Mouse (Mus musculus): ENCODE results near the gene Ptpn22. TPM values are rescaled to one million over a fixed set of nuclear protein-coding genes. Genes with fewer than 3 reads are reported as not detected.
"Not testable (repeated sequence)": the region's sequence is repeated elsewhere in the genome, so short reads cannot be mapped to it uniquely, and the experiment has no call there.

Ptpn22 gene
- total and polyA plus RNA-seq, 2 experiments from 2014 or later, result 0.31 to 0.40 TPM

DNA sequence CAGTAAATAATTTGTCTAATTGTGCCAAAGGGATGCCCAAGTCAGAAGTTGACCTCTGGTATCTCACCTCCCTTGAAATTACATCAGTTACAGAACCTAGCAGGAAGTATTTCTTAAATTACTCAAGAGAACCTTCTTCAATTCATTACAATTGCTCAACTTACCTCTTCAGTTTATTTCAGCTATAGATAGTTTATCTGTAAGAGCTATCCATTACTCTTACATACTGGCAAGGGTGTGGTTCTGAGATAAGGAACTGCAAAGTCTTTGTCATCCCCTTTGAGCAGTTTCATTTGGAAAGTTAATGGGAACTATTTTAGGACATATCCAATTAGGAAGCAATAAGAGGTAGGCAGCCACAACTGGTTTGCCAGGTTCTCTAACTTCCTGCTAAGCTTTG, 27.2 kb upstream of the Ptpn22 start, which contains the start of gene Bcl2l15:
Gene Bcl2l15, plus strand, starts transcription at position 176 of the 400 bp plus-strand sequence.
- H3K4me3 ChIP-seq (ENCODE audit: low read length), result no peak within 1 kb of the TSS
- DNase-seq (ENCODE audit: low spot score) (no peak), ATAC-seq (no peak)
- H3K4me1 ChIP-seq (ENCODE audit: insufficient read depth, low read length), result no peaks in the 10 kb centered on the region
- H3K27ac ChIP-seq, result no peak within 1 kb of the TSS
- H3K9me3 ChIP-seq (ENCODE audit: low read length), result no peaks in the 10 kb centered on the region
- no peak within 1 kb of the TSS for H3K4me2 ChIP-seq (ENCODE audit: low read depth, low read length)
- H3K9ac ChIP-seq (replicated peaks; ENCODE audit: low read length), result no peak within 1 kb of the TSS
- no peak for TF ChIP-seq CTCF (IDR thresholded peaks at IDR 0.05; ENCODE audit: low read depth)
- H3K27me3 ChIP-seq (ENCODE audit: insufficient read depth, low read length), result no peaks in the 10 kb centered on the region
- no peaks in the 10 kb centered on the region for H3K36me3 ChIP-seq (ENCODE audit: insufficient read depth, low read length)

DNA sequence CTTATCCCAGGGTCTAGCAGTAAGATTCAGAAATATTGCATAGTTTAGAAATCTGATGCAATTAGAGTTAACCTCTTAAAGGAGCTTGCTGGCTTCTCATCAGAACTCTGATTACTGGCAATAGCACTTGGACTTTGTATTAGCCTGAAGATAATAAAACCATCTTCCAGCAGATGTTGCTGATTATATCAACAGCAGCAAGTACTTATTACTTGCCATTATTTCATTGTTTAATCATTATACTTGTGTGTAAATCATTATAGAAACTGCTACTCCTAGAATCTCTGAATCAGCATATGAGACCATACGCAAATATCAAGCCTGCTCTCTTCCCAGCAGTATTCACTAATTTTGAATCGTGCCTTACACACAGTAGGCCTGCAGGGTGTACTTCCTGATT, 25.6 kb upstream of the Ptpn22 start:
- 87% methylated on average over 2 of the region's 2 CpGs for WGBS
- no peak overlapping the region for H3K4me2 ChIP-seq (ENCODE audit: low read depth, low read length)
- H3K9me3 ChIP-seq (ENCODE audit: low read length), result no peaks in the 10 kb centered on the region
- no peak for TF ChIP-seq CTCF (IDR thresholded peaks at IDR 0.05; ENCODE audit: low read depth)
- DNase-seq (ENCODE audit: low spot score) (no peak), ATAC-seq (no peak)
- no peak overlapping the region for H3K4me3 ChIP-seq (ENCODE audit: low read length)
- no peaks in the 10 kb centered on the region for H3K36me3 ChIP-seq (ENCODE audit: insufficient read depth, low read length)
- no peaks in the 10 kb centered on the region for H3K27me3 ChIP-seq (ENCODE audit: insufficient read depth, low read length)
- no peak overlapping the region for H3K27ac ChIP-seq
- H3K4me1 ChIP-seq (ENCODE audit: insufficient read depth, low read length), result no peaks in the 10 kb centered on the region
- no peak overlapping the region for H3K9ac ChIP-seq (replicated peaks; ENCODE audit: low read length)

DNA sequence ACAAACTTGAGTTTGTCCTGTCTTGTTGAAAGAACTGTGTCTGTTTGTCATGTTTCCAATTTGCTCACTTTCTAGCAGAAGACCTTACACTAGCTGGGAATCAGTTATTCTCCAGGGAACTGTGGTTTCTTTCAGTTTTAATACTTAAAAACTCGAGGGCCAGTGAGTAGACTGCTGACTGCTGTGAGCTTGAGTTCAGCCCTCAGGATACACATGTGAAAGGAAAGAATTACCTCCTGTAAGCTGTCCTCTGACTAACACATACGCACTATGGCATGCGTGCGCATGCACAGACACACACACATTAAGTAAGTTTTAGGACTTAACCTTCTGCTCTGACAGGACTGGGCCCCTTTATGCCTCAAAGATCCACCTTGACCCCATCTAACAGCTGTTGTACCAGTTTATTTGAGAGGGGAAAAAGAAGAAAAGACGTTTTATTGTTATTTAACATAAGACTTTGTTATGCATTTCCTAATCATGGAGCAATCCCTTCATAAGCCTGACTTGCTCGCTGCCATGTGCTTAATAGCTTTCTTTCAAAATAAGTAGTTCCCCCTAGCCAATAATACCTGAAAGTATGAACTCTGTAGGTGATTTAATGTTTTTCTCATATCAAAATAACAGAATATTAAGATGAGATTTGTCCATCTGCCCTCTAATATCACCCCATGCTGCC, 24.2 kb upstream of the Ptpn22 start:
- no peak for ATAC-seq
- WGBS, result 78% methylated on average over 6 of the region's 6 CpGs
- no peaks in the 10 kb centered on the region for H3K36me3 ChIP-seq (ENCODE audit: insufficient read depth, low read length)
- DNase-seq (ENCODE audit: low spot score), result no peak
- H3K9ac ChIP-seq (replicated peaks; ENCODE audit: low read length), result no peak overlapping the region
- H3K27me3 ChIP-seq (ENCODE audit: insufficient read depth, low read length), result no peaks in the 10 kb centered on the region
- no peaks in the 10 kb centered on the region for H3K4me1 ChIP-seq (ENCODE audit: insufficient read depth, low read length)
- no peak overlapping the region for H3K4me2 ChIP-seq (ENCODE audit: low read depth, low read length)
- no peak overlapping the region for H3K27ac ChIP-seq
- no peak overlapping the region for H3K4me3 ChIP-seq (ENCODE audit: low read length)
- no peaks in the 10 kb centered on the region for H3K9me3 ChIP-seq (ENCODE audit: low read length)
- TF ChIP-seq CTCF (IDR thresholded peaks at IDR 0.05; ENCODE audit: low read depth), result no peak

DNA sequence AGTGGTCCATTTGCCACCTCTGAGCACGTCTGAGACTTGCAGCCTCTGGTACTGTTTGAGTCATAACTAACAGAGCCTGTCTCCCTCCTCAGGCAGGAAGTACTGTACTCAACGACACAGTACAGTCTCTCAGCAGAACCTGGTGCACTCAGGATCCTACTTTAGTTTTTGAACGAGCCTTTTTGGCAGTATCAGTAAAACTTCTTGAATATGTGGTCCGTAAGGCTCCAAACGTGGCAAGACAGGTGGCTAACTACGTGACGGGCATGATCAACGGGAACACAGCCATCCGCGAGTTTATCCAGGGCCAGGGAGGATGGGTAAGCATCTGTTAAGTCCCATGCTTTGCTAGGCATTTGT, 23.7 kb upstream of the Ptpn22 start:
- 77% methylated on average over 10 of the region's 10 CpGs for WGBS
- no peak for DNase-seq (ENCODE audit: low spot score)

DNA sequence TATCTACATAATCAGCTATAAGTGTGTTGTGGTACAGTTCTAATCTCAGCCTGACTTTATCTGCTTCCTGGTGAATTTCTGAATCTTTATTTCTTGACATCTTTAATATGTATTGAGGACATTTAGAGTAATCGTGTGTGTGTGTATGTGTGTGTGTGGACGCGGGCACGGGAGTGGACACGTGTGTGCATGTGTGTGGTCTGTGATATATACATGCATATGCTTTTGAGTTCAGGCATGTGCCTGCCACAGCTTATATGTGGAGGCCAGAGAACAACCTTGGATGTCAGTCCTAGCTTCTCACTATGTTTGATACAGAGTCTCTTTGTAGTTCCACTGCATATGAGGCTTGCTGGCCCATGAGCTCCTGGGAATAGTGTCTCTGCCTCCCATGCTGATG, 23.1 kb upstream of the Ptpn22 start:
- Histone ChIP-seq H3K4me1 (ENCODE audit: insufficient read depth, low read length) (no peaks in the 10 kb centered on the region), H3K27me3 (ENCODE audit: insufficient read depth, low read length) (no peaks in the 10 kb centered on the region), H3K9me3 (ENCODE audit: low read length) (no peaks in the 10 kb centered on the region), H3K36me3 (ENCODE audit: insufficient read depth, low read length) (no peaks in the 10 kb centered on the region), H3K9ac (replicated peaks; ENCODE audit: low read length) (no peak overlapping the region), H3K4me2 (ENCODE audit: low read depth, low read length) (no peak overlapping the region), H3K27ac (no peak overlapping the region), H3K4me3 (ENCODE audit: low read length) (no peak overlapping the region)
- no peak for TF ChIP-seq CTCF (IDR thresholded peaks at IDR 0.05; ENCODE audit: low read depth)
- WGBS, result 98% methylated on average over 5 of the region's 5 CpGs
- ATAC-seq, result no peak
- DNase-seq (ENCODE audit: low spot score), result no peak

More for the DNA sequence above, 23.7 kb upstream of the Ptpn22 start:
- Histone ChIP-seq H3K4me1 (ENCODE audit: insufficient read depth, low read length) (no peaks in the 10 kb centered on the region), H3K4me2 (ENCODE audit: low read depth, low read length) (no peak overlapping the region), H3K27me3 (ENCODE audit: insufficient read depth, low read length) (no peaks in the 10 kb centered on the region), H3K36me3 (ENCODE audit: insufficient read depth, low read length) (no peaks in the 10 kb centered on the region), H3K27ac (no peak overlapping the region), H3K4me3 (ENCODE audit: low read length) (no peak overlapping the region), H3K9me3 (ENCODE audit: low read length) (no peaks in the 10 kb centered on the region), H3K9ac (replicated peaks; ENCODE audit: low read length) (no peak overlapping the region)
- no peak for ATAC-seq
- no peak for TF ChIP-seq CTCF (IDR thresholded peaks at IDR 0.05; ENCODE audit: low read depth)

DNA sequence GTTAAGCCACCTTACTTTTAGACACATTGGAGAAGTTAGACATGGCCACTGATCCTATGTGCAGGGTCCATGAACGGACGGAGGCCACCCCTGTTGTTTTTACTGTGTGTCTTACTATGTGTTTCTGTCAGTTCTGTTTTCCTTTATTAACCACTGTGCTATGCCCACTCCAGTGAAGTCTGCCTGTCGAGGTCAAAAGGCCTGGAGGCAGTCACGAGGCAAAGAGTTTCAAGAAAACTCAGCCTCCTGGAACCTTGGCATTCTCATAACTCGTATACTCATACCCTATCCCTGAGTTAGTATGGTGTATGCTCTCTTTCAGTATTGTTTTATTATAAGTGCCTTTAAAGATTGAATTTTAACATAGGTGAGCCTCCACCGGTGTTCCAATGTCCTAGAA, 19.9 kb upstream of the Ptpn22 start:
- no peaks in the 10 kb centered on the region for H3K4me1 ChIP-seq (ENCODE audit: insufficient read depth, low read length)
- no peak overlapping the region for H3K9ac ChIP-seq (replicated peaks; ENCODE audit: low read length)
- no peak for TF ChIP-seq CTCF (IDR thresholded peaks at IDR 0.05; ENCODE audit: low read depth)
- no peak overlapping the region for H3K27ac ChIP-seq
- H3K9me3 ChIP-seq (ENCODE audit: low read length), result no peaks in the 10 kb centered on the region
- no peak overlapping the region for H3K4me3 ChIP-seq (ENCODE audit: low read length)
- ATAC-seq, result no peak
- H3K36me3 ChIP-seq (ENCODE audit: insufficient read depth, low read length), result no peaks in the 10 kb centered on the region
- no peak for DNase-seq (ENCODE audit: low spot score)
- no peak overlapping the region for H3K4me2 ChIP-seq (ENCODE audit: low read depth, low read length)
- 92% methylated on average over 6 of the region's 6 CpGs for WGBS
- no peaks in the 10 kb centered on the region for H3K27me3 ChIP-seq (ENCODE audit: insufficient read depth, low read length)

DNA sequence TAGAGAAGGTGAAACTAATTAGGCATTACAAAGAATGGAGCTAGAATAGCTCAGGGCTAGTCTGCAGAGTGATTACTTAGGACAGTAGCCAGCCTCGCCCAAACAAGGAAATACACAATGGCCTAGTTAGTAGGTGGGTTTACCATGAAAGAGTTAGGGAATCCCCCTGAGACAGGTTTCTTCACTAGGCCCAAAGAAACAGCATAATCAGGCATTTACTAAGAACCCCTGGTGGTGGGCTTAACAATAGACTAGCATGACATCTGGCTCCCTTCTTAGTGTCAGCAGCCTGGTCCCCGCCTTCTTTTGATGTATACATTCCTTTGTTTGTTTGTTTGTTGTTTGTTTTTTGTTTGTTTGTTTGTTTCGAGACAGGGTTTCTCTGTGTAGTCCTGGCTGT, 19.4 kb upstream of the Ptpn22 start:
- H3K9me3 ChIP-seq (ENCODE audit: low read length); H3K4me1 ChIP-seq (ENCODE audit: insufficient read depth, low read length); H3K9ac ChIP-seq (replicated peaks; ENCODE audit: low read length); H3K27ac ChIP-seq; H3K27me3 ChIP-seq (ENCODE audit: insufficient read depth, low read length); H3K36me3 ChIP-seq (ENCODE audit: insufficient read depth, low read length); H3K4me3 ChIP-seq (ENCODE audit: low read length); H3K4me2 ChIP-seq (ENCODE audit: low read depth, low read length); ATAC-seq; DNase-seq (ENCODE audit: low spot score): not testable (repeated sequence)
- 78% methylated on average over 3 of the region's 3 CpGs for WGBS

DNA sequence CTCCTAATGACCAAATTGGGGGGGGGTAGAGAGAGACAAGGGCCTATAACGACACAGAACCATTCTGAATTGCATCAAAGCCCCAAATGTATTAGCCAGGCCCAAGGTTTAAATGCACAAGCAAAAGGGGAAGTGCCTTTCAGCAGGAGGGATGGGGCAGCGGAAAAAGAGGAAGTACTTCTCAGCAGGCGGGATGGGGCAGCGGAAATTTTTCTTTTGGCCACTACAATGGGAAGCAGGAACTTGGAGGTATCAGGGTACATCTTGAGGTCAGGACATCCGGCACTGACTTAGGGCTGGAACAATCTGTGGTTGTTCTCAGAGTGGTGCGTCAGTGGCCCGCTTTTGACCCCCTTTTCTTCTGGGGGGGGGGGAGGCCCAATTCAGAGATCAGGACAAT, 18.6 kb upstream of the Ptpn22 start:
- WGBS, result 93% methylated on average over 7 of the region's 7 CpGs
- H3K4me2 ChIP-seq (ENCODE audit: low read depth, low read length); H3K9me3 ChIP-seq (ENCODE audit: low read length); H3K36me3 ChIP-seq (ENCODE audit: insufficient read depth, low read length); DNase-seq (ENCODE audit: low spot score); H3K4me3 ChIP-seq (ENCODE audit: low read length); H3K9ac ChIP-seq (replicated peaks; ENCODE audit: low read length); H3K27ac ChIP-seq; H3K4me1 ChIP-seq (ENCODE audit: insufficient read depth, low read length); H3K27me3 ChIP-seq (ENCODE audit: insufficient read depth, low read length); ATAC-seq: not testable (repeated sequence)
